Mouse (Mus musculus) large intestine, adult 2 months (tissue): ENCODE measurements around the gene Iqca. TPM values are rescaled to one million over a fixed set of nuclear protein-coding genes. Genes with fewer than 3 reads are reported as not detected.

Source experiments
- DNase-seq: peaks from one replicate; pipeline ENCODE4 v3.0.0-alpha.2; 2012; ENCODE audit warnings: low read depth, low spot score
- WGBS: fragments of 180-500 bp; shearing (Covaris S2); methylation state at CpG from one replicate; pipeline ENCODE4 v1.1.7; 2018; 5-methylcytosine and 5-hydroxymethylcytosine counted together
- polyA plus RNA-seq: library from polyadenylated mRNA; depleted of rRNA; stranded (reverse); fragments of >200 nt; gene quantifications from 2 replicates; pipeline ENCODE4 v1.2.3, GENCODE M21; 2012

The Iqca gene
- polyA plus RNA-seq, 1 experiment: not detected

- 22% methylated on average over 6 of the region's 6 CpGs for WGBS
- no peak for DNase-seq
Measured at GRCm38 (mm10) chr1:90153787-90154186, 586 bp upstream of the Iqca start.

DNA sequence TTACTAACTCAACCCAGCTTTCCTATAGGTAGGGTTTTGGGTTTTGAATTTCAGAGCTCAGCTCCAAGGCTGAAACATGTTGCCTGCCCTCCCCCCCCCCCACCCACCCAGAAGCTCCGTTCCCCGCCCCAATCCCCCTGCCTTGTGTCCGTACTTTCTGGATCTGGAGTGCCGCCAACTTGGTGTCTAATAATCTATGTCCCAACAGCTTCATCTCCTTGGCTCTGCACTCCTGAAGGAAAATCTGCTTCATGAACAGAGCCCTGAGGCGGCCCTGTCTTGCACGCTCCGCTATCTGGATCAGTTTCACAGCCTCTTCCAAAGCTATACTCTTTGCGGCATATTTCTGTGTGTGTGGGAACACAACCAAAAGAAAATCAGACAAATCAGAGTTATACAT lies 13.5 kb downstream of the Iqca start:
- 63% methylated on average over 8 of the region's 8 CpGs for WGBS
- no peak for DNase-seq

DNA sequence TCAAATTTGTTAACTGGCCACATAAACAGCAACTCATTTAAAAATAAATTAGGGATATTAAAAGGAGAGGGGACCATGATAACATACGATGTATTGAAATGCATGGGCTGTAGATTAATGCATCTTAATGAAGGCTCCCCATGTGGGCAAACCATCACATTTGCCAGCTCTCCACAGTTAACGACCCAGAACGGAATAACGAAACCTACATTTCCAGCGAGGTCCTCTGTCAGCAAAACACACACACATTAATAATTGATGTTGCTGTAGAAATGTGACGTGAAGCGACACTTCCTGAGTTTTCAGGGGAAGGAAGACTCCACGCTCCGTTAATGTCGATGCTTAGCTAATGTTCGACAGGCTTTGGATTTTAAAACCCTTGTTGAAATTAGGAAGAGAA lies 20.8 kb downstream of the Iqca start:
- WGBS: 81% methylated on average over 11 of the region's 11 CpGs
- DNase-seq: no peak

DNA sequence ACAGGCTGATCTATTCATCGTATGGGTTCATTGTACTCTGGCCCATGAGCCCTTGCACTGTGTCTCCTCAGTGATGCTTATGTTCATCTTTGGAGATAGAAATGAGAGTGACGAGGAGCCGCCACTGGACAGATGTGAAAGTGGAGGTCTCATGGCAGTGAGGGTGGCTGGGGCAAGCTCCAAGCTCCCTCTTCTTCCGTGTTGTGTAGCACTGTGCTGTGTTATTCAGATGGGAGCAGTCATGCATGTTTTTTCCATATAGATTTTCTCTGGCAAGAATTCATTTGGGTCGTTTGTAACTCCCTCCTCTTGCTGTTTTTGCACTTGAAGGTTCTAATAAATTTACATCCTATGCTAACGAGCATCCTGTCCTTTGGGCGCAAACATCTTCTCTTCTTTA lies 21.2 kb downstream of the Iqca start:
- 79% methylated on average over 7 of the region's 7 CpGs for WGBS

DNA sequence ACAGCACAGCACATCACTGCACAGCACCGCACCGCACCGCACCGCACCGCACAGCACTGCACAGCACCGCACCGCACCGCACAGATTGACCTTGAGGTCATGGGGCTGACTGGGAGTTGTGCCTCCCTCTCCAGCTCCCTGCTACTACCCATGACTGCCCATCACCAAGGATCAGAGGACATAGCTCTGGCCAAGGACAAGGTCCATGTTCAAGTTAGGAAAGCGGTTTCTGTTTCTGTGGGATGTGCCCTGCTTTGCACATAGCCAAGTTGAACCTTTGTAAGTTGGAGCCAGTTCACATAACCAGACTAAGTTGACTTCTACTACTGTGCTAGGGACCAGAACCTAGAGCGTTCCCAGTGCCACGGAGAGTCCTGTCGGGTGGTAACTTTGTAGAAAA lies 28.6 kb downstream of the Iqca start:
- DNase-seq: no peak
- WGBS: 88% methylated on average over 12 of the region's 12 CpGs

More for the DNA sequence above, 21.2 kb downstream of the Iqca start:
- no peak for DNase-seq

DNA sequence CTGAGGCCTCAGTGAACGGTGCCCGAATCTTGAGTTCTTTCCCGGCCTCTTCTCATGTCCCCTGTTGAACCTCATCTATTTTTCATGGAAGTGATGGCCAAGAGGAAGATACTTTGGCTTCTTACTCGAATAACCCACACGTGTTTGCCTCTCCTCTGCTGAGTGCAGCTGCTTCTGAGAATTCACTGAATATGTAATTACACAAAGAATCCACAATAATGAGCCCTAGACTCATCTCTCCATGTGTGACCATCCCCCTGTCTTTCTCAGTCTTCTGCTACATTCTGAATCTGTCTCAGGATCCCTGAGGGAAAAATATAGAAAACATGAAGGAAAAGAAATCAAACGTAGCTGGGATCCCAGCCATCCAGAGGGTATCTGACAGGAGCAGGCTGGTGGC lies 32.5 kb downstream of the Iqca start:
- WGBS: 78% methylated on average over 6 of the region's 6 CpGs
- no peak for DNase-seq

- WGBS: 68% methylated on average over 12 of the region's 12 CpGs
- DNase-seq: no peak
Measured at GRCm38 (mm10) chr1:90119214-90119613, 34.0 kb downstream of the Iqca start.

- no peak for DNase-seq
- 69% methylated on average over 7 of the region's 7 CpGs for WGBS
Measured at GRCm38 (mm10) chr1:90117207-90117606, 36.0 kb downstream of the Iqca start.

DNA sequence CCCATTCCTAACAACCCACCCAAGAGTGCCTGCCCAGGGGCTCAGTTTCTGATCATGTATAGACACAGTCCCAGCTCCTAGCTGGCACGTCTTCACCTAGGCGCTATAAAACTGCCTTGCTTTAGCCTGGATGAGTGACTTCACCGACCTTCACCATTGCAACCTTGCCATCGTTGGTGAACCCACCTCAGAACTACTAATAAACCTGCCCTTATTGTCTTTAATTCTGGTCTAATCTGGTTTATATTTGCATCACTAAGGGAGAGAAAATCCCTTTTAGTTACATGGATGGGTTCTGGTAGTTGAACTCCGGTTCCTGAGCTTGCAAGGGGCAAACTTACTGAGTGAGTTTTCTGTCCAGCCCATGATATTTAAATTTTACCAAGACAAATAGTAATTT lies 38.6 kb downstream of the Iqca start:
- DNase-seq: no peak

DNA sequence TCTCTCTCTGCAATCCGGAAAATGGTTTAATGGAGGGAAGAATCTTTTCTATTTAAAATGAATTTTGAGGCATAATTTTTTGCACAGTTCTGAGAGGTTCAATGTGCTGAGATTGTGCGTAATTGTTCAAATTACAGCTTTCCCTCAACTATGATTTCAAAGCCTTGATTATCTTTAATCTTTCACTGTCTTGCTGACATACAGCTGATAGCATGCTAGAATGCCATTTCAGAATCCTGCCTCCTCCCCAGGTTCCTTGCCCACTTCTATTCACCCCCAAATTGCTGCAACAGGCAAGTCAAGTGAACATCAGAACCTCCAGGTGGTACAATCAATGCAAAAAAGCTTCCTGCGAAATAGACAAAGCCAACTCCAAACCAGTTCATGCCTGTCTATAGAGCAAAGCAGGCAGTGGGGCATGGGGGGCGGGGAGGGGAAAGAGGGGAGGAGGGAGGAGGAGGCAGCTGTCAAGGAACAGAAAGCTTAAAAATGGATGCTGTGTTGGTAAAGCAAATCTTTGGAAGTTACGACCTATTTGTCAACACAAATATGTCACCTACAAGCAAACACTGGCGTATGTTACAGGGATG lies 39.5 kb downstream of the Iqca start:
- no peak for DNase-seq
- WGBS: 87% methylated on average over 6 of the region's 6 CpGs

More for the DNA sequence above, 38.6 kb downstream of the Iqca start:
- WGBS: 72% methylated on average over 5 of the region's 5 CpGs

DNA sequence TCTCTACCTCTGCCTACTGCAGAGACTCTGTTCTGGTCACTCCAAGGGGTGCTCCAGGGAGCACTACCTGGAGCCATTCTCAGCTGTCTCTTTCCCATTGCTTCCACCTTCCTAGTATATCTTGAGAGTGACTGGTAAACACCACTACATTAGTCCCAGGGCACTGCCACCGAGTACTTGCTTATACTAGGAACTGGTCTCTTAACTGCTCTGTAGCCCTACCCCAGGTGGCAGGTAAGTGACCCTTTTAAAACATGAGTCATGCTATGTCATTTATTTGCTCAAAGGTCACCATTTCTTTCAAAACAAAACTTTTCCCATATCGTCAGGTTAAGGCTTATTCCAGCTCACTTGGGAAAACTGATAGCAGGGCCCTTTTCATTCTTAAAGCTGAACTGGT lies 40.5 kb downstream of the Iqca start:
- DNase-seq: no peak

DNA sequence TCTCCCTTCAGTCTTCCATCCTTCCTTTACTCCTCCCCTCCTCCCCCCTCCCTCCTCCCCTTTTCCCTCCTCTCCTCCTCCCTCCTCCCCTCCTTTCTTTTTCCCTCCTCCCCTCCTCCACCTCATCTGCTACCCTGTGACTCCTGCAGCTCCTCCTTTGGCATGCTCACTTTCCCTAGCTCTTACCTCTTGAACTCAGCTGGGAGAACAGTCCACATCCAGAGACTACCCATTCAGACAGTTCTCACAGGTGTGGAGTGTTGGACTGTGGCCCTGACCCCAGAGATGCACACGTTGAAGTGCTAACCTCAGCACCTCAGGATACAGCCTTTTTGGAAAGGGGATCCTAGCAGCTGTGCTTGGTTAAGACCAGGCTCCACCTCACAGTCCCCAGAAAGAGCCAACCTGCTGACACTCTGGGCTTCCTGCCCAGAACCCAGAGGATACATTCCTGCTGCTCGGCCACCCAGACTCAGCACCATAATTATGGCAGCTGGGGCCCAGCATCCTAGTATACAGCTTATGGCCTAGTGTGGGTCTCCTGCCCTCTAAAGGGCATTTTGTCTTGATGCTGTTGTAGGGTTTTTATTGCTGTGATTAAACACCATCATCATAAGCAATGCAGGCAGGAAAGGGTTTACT lies 41.9 kb downstream of the Iqca start:
- WGBS: 33% methylated on average over 2 of the region's 2 CpGs
- no peak for DNase-seq

More for the DNA sequence above, 40.5 kb downstream of the Iqca start:
- WGBS: 29% methylated on average over 2 of the region's 2 CpGs

- DNase-seq: no peak
- WGBS: 45% methylated on average over 8 of the region's 8 CpGs
Measured at GRCm38 (mm10) chr1:90103896-90104487, 49.2 kb downstream of the Iqca start.

DNA sequence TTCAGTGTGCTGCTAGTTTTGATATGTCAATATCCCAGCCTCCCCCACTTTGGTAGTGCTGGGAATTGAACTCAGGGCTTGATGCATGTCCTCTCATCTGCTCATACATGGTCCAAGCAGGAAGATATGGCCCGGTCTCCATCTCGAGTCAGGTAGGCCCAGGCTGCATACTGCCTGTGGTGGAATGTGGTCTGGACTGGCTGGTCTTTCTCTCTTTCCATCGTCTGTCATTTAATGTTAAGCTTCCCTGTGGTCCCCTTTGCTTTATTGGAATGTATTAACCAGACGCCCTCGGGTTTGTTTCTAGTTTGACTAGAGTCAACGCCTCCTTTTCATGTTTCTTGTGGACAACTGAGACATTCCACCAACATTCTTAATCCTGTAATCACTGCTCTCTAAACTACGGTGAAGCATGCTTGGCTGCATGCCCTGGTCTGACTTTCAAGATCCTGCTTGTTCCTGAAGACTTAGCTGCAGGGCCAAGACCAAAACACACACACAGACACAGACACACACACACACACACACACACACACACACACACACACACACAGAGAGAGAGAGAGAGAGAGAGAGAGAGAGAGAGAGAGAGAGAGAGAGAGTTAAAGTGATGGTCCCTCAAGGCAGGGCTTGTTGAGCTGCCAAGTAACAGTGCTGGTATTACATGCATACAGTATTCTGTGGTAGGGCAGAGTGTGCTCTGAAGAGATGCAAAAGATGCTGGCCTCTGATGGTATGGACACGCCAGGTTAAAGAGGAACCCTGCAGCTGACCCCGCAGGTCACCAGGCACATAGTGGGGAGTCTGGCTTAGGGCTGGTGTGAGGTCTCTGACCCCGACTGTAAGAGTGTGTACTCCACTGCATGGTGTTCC lies 52.6 kb downstream of the Iqca start:
- 68% methylated on average over 10 of the region's 10 CpGs for WGBS
- no peak for DNase-seq

DNA sequence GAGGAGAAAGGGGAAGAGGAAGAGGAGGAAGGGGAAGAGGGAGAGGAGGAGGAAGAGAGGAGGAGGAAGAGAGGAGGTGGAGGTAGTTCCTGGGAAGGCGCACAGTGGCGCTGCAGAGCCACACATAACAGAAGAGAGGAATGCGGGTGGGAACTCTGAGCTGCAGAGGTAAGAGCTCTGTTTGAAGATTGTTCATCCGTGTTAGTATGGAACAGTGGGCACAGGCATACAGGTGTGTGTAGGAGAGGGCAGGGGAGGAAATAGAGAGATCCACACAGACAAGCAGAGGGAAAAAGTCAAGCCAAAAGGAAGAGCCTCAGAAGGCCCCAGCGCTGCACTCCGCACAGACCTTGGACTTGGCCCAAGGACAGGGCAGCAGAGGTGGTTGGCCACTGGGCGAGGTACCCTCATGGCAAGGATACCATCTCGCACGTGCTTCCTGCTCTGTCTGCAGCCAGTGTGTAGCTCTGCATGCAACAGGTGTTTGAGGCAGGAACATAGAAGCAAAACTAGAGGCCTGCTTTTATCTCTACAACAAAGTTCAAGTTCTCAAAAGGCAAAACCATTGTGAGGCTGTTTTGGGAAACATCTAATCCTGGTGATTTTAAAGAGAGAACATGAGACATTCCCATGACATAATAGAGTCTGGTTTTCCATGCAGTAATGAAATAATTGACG lies 60.2 kb downstream of the Iqca start:
- no peak for DNase-seq
- WGBS: 56% methylated on average over 10 of the region's 10 CpGs

DNA sequence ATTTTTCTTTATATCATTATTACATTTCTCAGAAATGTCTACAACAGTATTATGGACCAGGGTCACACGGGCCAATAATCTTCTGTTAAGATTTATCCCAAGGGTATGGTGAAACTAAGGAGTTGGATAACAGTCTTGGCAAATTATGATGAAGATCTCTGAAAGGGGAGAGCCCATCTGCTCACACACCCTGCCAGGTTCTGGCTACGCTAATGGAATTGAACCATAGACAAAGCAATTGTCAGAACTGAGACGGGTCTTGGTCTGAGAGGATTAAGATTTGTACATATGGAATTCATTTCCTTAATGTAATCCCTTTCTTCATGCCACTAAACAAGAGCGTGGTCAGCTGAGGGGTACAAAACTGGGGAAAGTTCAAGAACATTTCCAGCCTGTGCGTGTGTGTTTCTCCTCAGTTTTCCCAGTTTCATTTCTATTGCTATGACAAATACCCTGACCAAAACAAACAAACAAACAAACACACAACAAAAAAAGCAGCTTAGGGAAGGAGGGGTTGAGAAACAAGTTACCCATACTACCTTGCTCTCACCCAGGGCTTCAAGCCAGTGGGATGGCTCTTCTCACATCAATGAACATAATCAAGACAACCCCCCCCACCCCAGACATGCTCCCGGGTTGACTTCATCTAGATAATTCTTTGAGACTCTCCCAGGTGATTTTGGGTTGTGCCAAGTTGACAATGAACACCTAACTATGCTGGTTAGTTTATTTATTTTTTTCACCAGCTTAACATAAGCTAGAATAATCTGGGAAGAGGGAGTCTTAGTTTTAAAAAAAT lies 64.8 kb downstream of the Iqca start:
- 81% methylated on average over 6 of the region's 6 CpGs for WGBS
- DNase-seq: no peak

DNA sequence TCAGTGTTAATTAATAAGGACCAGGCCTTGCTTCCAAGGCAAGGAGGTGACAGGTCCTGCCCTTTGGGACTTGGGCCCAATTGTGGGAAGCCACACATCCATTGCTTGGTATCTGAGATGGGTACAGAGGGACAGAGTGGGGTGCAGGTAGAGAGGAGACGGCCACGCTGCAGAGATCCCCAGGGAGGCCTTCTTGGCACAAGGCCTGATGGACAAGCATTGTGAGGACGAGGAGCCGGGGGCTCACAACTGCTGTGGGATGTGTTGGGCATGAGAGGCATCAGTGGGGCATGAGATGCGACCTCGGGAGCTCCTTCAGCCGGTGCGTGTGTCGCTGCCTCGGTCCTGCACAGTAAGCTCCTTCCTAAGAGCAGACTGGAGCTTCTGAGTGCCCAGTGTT lies 66.7 kb downstream of the Iqca start:
- 88% methylated on average over 10 of the region's 10 CpGs for WGBS
- no peak for DNase-seq

- DNase-seq: no peak
- 79% methylated on average over 6 of the region's 6 CpGs for WGBS
Measured at GRCm38 (mm10) chr1:90085526-90086157, 67.6 kb downstream of the Iqca start.

- DNase-seq: no peak
- 88% methylated on average over 2 of the region's 2 CpGs for whole genome bisulfite sequencing
Measured at GRCm38 (mm10) chr1:90076291-90076690, 76.9 kb downstream of the Iqca start.
